Mouse (Mus musculus): ENCODE measurements around the gene S1pr5.
"Not testable (repeated sequence)": the region's sequence is repeated elsewhere in the genome, so short reads cannot be mapped to it uniquely, and the experiment has no call there.

The S1pr5 gene

GRCm38 (mm10) chr9:21266889-21267288, 18.6 kb upstream of the S1pr5 start:
- DNase-seq (ENCODE audit: low spot score), result no peak

- no peak for DNase-seq (ENCODE audit: low spot score)
These were observed 17.4 kb upstream of the S1pr5 start for GRCm38 (mm10) chr9:21265611-21266010.

GRCm38 (mm10) chr9:21265000-21265561, 16.8 kb upstream of the S1pr5 start, which contains the start of gene Atg4d:
TSS of gene Atg4d (plus strand) at chr9:21265293.
- peak; percentile 99 for DNase-seq (ENCODE audit: low spot score)

- peak; percentile 6 for DNase-seq (ENCODE audit: low spot score)
These were observed 16.2 kb upstream of the S1pr5 start for GRCm38 (mm10) chr9:21264272-21264999.

GRCm38 (mm10) chr9:21261831-21262230, 13.6 kb upstream of the S1pr5 start:
- DNase-seq (ENCODE audit: low spot score), result no peak

- no peak for DNase-seq (ENCODE audit: low spot score)
These were observed 12.3 kb upstream of the S1pr5 start for GRCm38 (mm10) chr9:21260491-21261040.

- not testable (repeated sequence) for DNase-seq (ENCODE audit: low spot score)
These were observed 8.1 kb upstream of the S1pr5 start for GRCm38 (mm10) chr9:21256349-21256748.

- DNase-seq (ENCODE audit: low spot score), result no peak
These were observed 6.4 kb upstream of the S1pr5 start for GRCm38 (mm10) chr9:21254690-21255089.

- no peak for DNase-seq (ENCODE audit: low spot score)
These were observed 3.0 kb upstream of the S1pr5 start for GRCm38 (mm10) chr9:21251116-21251735.

- DNase-seq (ENCODE audit: low spot score), result no peak
These were observed 2.3 kb upstream of the S1pr5 start for GRCm38 (mm10) chr9:21250509-21250908.

GRCm38 (mm10) chr9:21249629-21250508, 1.6 kb upstream of the S1pr5 start:
- DNase-seq (ENCODE audit: low spot score), result no peak

GRCm38 (mm10) chr9:21246342-21246741, 1.9 kb downstream of the S1pr5 start:
- no peak for DNase-seq (ENCODE audit: low spot score)

GRCm38 (mm10) chr9:21245113-21245487, 3.1 kb downstream of the S1pr5 start:
- DNase-seq (ENCODE audit: low spot score), result peak; percentile 35

- DNase-seq (ENCODE audit: low spot score), result peak; percentile 47
These were observed 3.7 kb downstream of the S1pr5 start for GRCm38 (mm10) chr9:21244428-21245112.

- DNase-seq (ENCODE audit: low spot score), result no peak
These were observed 4.3 kb downstream of the S1pr5 start for GRCm38 (mm10) chr9:21243826-21244427.

GRCm38 (mm10) chr9:21241343-21241742, 6.9 kb downstream of the S1pr5 start:
- peak; percentile 96 for DNase-seq (ENCODE audit: low spot score)

GRCm38 (mm10) chr9:21239465-21239848, 8.8 kb downstream of the S1pr5 start:
- DNase-seq (ENCODE audit: low spot score), result peak; percentile 35

- DNase-seq (ENCODE audit: low spot score), result peak; percentile 87
These were observed 9.3 kb downstream of the S1pr5 start, which contains the start of gene Keap1 for GRCm38 (mm10) chr9:21238733-21239464. TSS of gene Keap1 (minus strand) at chr9:21239361.

GRCm38 (mm10) chr9:21238004-21238732, 10.1 kb downstream of the S1pr5 start:
- DNase-seq (ENCODE audit: low spot score), result peak; percentile 59
